Mouse (Mus musculus) layer of hippocampus, adult 8-10 months (tissue): ENCODE measurements at regions not wholly inside any gene's neighbourhood (a gene's known extent, or its start where the extent isn't known, plus 50 kb on each side); places are given as distances from the start of the nearest gene placed in this dataset.

Experiments used
- DNase-seq, 2 experiments: peaks; one replicate each; pipeline ENCODE4 v3.0.0; 2022; ENCODE audit warnings: low spot score in 2 of 2

DNA sequence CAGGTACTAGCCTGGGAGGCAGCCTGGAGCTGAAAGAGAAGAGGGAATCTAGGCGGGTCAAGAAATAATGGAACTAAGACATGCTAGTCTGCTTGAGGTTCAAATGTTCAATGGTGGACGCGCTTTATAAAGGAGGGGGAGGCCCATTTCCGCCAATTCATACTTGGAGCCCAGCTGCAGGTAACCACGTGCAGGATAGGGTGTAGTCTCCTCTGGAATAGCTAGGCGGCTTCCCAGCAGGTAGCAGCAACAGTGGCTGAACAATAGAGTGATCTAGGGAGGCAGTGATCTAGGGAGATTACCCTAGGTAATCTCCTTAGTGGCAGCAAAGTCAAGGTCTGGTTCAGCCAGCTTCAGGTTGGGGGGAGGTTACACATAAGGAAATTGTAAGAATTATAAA is 134.6 kb downstream of the Sh2d4b start:
- DNase-seq = no peak

DNA sequence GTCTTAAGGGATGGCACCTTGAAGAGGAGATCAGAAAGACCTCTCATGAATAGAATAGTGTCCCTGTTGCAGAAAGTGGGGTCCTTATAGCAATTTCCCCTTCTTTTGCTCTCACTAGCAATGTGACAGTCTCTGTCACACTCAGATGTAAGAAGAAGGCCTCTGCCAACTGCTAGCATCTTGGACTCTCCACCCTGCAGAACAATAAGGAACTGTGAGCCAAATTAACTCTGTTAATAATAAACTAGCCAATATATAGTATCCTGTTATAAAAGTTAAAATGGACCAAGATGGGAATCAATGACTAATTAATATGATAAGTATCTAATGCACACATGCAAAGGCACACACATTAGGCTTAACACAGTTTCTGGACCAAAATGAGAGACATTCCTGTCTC is 152.5 kb downstream of the Sh2d4b start:
- no peak for DNase-seq

DNA sequence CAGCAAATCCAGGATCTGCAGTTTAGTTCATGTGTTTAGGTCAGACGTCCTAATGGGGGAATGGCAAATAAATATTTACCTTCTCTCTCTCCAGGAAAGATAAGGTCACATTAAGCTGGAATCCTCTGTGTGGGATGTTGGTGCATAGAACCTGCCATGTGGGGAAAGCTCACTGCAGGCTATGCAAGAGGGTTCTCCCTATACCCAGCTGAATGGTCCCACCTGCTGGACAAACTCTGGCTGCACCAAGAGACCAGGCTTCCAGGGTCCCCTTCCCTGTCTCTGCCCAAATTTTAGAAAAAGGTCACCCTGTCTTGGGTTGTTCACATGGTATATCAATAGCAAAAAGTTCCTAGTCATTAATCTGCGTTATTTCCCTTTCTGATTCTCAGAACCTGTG is 161.2 kb downstream of the Sh2d4b start:
- peak in 1 of 2 experiments; percentile 46 for DNase-seq

DNA sequence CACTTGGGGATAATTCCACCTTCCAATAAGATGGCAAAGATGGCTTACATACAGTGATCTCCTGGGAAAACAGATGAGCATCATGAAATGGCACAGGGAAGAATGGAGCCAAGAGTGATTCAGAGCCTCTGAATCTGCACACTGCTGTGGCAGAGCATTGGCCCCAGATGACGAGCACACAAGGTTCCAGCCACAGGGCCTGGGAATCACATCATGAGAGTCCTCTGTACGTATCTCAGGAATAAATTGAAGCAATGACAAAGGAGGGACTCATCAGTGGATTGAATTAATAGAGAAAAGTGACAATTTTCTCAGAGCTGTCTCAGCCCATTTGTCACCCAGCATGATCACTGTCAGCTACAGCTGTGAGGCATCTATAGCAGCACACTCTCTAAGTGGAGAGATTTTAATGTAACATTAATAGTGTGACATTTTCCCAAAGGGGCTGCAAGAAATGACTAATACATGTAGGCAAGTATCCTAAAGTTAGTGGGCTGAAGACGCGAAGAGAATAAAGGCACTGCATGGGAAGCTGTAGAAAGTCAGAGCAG is 184.0 kb downstream of the Sh2d4b start:
- no peak for DNase-seq

DNA sequence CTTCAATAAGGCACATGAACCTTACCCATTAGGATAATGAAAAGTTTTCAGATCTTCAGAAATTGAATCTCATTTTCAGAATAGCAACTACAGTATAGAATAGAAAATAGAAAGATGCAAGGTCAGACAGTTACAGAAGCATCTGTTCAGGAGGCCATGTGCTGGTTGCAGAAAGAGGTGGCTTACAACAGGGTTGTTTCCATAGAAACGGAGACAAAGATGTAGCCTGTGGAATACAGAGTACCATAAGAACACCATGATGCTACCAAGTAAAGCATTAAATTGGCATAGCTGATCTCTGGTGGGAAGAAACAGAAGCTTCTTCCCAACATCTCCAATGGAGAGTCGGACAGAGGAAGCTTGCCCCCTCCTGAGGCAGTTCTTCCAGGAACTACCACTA is 185.6 kb downstream of the Sh2d4b start:
- no peak for DNase-seq

DNA sequence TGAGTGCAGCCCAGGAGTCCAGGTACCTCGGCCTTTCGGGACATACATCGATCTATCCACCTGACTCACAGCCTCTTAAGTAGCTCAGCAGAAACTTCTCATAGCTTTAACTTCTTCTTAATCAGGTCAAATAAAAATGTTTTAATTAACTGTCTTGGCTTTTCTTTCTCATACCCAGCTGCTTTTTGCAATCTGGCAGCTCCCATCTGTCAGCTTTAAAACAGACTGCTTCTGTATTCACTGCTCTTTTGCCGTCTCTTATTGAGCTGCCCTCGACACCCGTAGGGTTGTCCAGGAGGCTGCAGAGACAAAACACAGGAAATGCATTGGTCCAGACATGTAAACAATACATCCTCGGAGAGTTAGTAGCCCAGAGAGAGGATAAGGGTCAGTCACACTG is 189.6 kb downstream of the Sh2d4b start:
- peak; percentile 5 to 34 for DNase-seq

DNA sequence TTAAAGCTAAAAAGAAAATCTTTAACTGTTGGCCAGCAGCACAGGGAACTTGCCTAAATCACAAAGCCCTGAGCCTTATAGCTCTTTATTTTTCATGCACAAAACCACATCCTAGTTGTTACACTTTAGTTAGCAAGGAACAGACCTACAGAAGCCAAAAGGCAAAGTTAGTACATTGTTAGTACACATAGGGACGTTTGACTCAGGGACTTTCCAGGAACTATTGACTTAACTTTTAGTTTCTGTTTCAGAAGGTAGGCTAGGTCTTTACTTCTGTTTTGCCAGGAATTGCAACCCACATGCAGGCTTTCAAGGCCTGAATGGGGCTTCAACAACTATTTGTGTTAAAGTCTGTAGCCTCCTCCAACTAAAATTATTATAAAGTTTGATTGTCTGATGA is 211.4 kb downstream of the Sh2d4b start:
- no peak for DNase-seq

DNA sequence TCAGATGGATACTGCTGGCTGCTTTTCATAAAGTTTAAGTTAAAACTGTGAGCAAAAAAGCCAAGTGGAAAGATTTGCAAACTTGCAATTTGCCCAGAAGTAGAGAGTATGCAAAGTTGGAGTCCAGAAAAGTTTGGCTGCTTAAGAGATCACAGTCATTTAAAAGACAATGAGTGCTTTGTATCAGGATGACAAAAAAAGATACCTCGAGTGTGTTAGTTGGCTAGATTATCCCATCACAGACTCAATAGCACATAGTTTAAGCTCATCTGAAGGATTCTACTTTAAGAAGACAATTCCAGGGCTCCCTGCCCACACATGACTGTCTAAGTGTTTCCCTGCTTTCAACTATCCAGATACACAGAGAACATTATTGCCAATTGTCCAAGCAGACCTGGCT is 239.5 kb downstream of the Sh2d4b start:
- DNase-seq = no peak
